Mouse (Mus musculus): ENCODE measurements at regions not wholly inside any gene's neighbourhood (a gene's known extent, or its start where the extent isn't known, plus 50 kb on each side); places are given as distances from the start of the nearest gene placed in this dataset.

- TF ChIP-seq CTCF (IDR thresholded peaks at IDR 0.05; ENCODE audit: low read depth) (no peak), EP300 (IDR thresholded peaks at IDR 0.05; ENCODE audit: low read depth) (no peak)
These were observed 161.3 kb upstream of the Ncam1 start for GRCm38 (mm10) chr9:49959987-49960386.
